Mouse (Mus musculus) CH12.LX (cell line): ENCODE results near the gene Cytip. TPM values are rescaled to one million over a fixed set of nuclear protein-coding genes. Genes with fewer than 3 reads are reported as not detected.

ENCODE experiments used
- DNase-seq: peaks from one replicate; pipeline ENCODE4 v3.0.0-alpha.2; 2013; ENCODE audit errors: extremely low read depth
- H3K27ac ChIP-seq: 2 replicates; pipeline ENCODE4 v1.5.1; 2012; ENCODE audit warnings: low read depth, mild to moderate bottlenecking, control low read depth, moderate library complexity; ENCODE audit not compliant: insufficient read depth
- H3K27me3 ChIP-seq: replicated peaks from 2 replicates; pipeline ENCODE3; 2012; ENCODE audit warnings: inconsistent platforms
- H3K36me3 ChIP-seq, 2 experiments: replicated peaks in 1 of 2; 2 replicates each; pipeline versions ENCODE3 to v1.6.1; 2012; ENCODE audit warnings: inconsistent platforms in 1 of 2, low read length in 1 of 2, mild to moderate bottlenecking in 1 of 2, mixed read lengths in 1 of 2, moderate library complexity in 1 of 2; ENCODE audit not compliant: control insufficient read depth in 1 of 2, insufficient read depth in 1 of 2
- H3K4me1 ChIP-seq, 2 experiments: 2 replicates each; pipeline ENCODE4 v1.6.1; 2012; ENCODE audit warnings: inconsistent platforms in 1 of 2, moderate library complexity in 1 of 2; ENCODE audit not compliant: insufficient read depth in 2 of 2, control insufficient read depth in 1 of 2
- H3K4me2 ChIP-seq: 2 replicates; pipeline ENCODE4 v1.6.1; 2012; ENCODE audit warnings: low read depth, mild to moderate bottlenecking, control low read depth; ENCODE audit not compliant: poor library complexity, insufficient read depth, severe bottlenecking
- H3K4me3 ChIP-seq, 3 experiments: fragments of 150-350 bp in 1 of 3; sonication (generic) in 1 of 3; replicated peaks in 1 of 3; 2 replicates each; pipeline versions ENCODE3 to v1.5.1; 2011 to 2012; ENCODE audit warnings: low read depth in 2 of 3, low read length in 2 of 3, mild to moderate bottlenecking in 2 of 3, moderate library complexity in 2 of 3, control low read depth in 1 of 3, improper control_type of control experiment in 1 of 3, inconsistent platforms in 1 of 3, mixed read lengths in 1 of 3; ENCODE audit not compliant: poor library complexity in 1 of 3
- H3K79me2 ChIP-seq: replicated peaks from 2 replicates; pipeline ENCODE4 v1.6.1; 2012; ENCODE audit warnings: mild to moderate bottlenecking, moderate library complexity; ENCODE audit not compliant: control insufficient read depth, poor library complexity, insufficient read depth, severe bottlenecking; ENCODE audit errors: extremely low read depth
- H3K9ac ChIP-seq: 2 replicates; pipeline ENCODE4 v1.6.1; 2012; ENCODE audit warnings: low read depth, mild to moderate bottlenecking, control low read depth, moderate library complexity; ENCODE audit not compliant: insufficient read depth
- H3K9me3 ChIP-seq: replicated peaks from 2 replicates; pipeline ENCODE3; 2012; ENCODE audit warnings: low read length, inconsistent platforms, mixed read lengths
- BHLHE40 ChIP-seq: IDR thresholded peaks from 2 replicates; pipeline ENCODE4 v1.6.1; 2011; ENCODE audit warnings: mild to moderate bottlenecking, low read depth, low read length, improper control_type of control experiment
- CHD1 ChIP-seq: IDR thresholded peaks from 2 replicates; pipeline ENCODE4 v1.6.1; 2012; ENCODE audit warnings: low read depth, low read length, improper control_type of control experiment, inconsistent platforms
- CTCF ChIP-seq, 2 experiments: IDR thresholded peaks in 1 of 2; conservative IDR thresholded peaks in 1 of 2; 2 replicates each; pipeline ENCODE4 v1.5.1; 2011 to 2012; ENCODE audit warnings: low read depth in 2 of 2, low read length in 2 of 2, improper control_type of control experiment in 1 of 2, inconsistent platforms in 1 of 2, mild to moderate bottlenecking in 1 of 2, moderate library complexity in 1 of 2
- EP300 ChIP-seq: IDR thresholded peaks from 2 replicates; pipeline ENCODE4 v1.6.1; 2011; ENCODE audit warnings: low read length, improper control_type of control experiment
- ETS1 ChIP-seq: conservative IDR thresholded peaks from 2 replicates; pipeline ENCODE4 v1.6.1; 2012; ENCODE audit warnings: low read depth, mild to moderate bottlenecking, inconsistent platforms, low read length, improper control_type of control experiment, moderate library complexity
- GABPA ChIP-seq: IDR thresholded peaks from 2 replicates; pipeline ENCODE4 v1.6.1; 2012; ENCODE audit warnings: low read depth, low read length, improper control_type of control experiment, inconsistent platforms; ENCODE audit not compliant: insufficient replicate concordance
- HCFC1 ChIP-seq: IDR thresholded peaks from 2 replicates; pipeline ENCODE4 v1.6.1; 2012; ENCODE audit warnings: low read depth, mild to moderate bottlenecking, inconsistent platforms, low read length, improper control_type of control experiment
- MAFK ChIP-seq: IDR thresholded peaks from 2 replicates; pipeline ENCODE4 v1.6.1; 2011; ENCODE audit warnings: low read length, improper control_type of control experiment; ENCODE audit not compliant: insufficient replicate concordance
- MAX ChIP-seq: IDR thresholded peaks from 2 replicates; pipeline ENCODE4 v1.6.1; 2011; ENCODE audit warnings: low read length, improper control_type of control experiment
- NELFE ChIP-seq: IDR thresholded peaks from 2 replicates; pipeline ENCODE4 v1.6.1; 2011; ENCODE audit warnings: low read depth, low read length, improper control_type of control experiment
- NRF1 ChIP-seq: IDR thresholded peaks from 2 replicates; pipeline ENCODE4 v1.6.1; 2014; ENCODE audit warnings: low read depth, mild to moderate bottlenecking, inconsistent platforms, low read length, improper control_type of control experiment, moderate library complexity
- PAX5 ChIP-seq: IDR thresholded peaks from 2 replicates; pipeline ENCODE4 v1.6.1; 2012; ENCODE audit warnings: low read length, inconsistent platforms, mixed read lengths
- RCOR1 ChIP-seq: conservative IDR thresholded peaks from 2 replicates; pipeline ENCODE4 v1.6.1; 2012; ENCODE audit warnings: low read depth, mild to moderate bottlenecking, inconsistent platforms, low read length, improper control_type of control experiment
- TBP ChIP-seq: conservative IDR thresholded peaks from 2 replicates; pipeline ENCODE4 v1.6.1; 2011; ENCODE audit warnings: low read depth, low read length, improper control_type of control experiment
- TCF12 ChIP-seq: IDR thresholded peaks from 2 replicates; pipeline ENCODE4 v1.6.1; 2014; ENCODE audit warnings: low read depth, mild to moderate bottlenecking, inconsistent platforms, low read length, improper control_type of control experiment
- USF1 ChIP-seq: IDR thresholded peaks from 2 replicates; pipeline ENCODE4 v1.6.1; 2014; ENCODE audit warnings: low read depth, mild to moderate bottlenecking, inconsistent platforms, low read length, improper control_type of control experiment
- USF2 ChIP-seq: conservative IDR thresholded peaks from 2 replicates; pipeline ENCODE4 v1.6.1; 2011; ENCODE audit warnings: low read depth, low read length, improper control_type of control experiment
- ZMIZ1 ChIP-seq: IDR thresholded peaks from 2 replicates; pipeline ENCODE4 v1.6.1; 2012; ENCODE audit warnings: low read depth, mild to moderate bottlenecking, inconsistent platforms, low read length, improper control_type of control experiment
- ZNF384 ChIP-seq: IDR thresholded peaks from 2 replicates; pipeline ENCODE4 v1.6.1; 2012; ENCODE audit warnings: low read depth, low read length, improper control_type of control experiment, inconsistent platforms
- dilution Hi-C: fragments of 300-500 bp; cut with MboI; formaldehyde crosslinking; loops from 2 replicates; pipeline ENCODE4 v1.14.3; 2020; ENCODE audit warnings: low sequenced_read_pairs; ENCODE audit not compliant: extremely low pct_unique_long_range_greater_than_20kb, extremely low pct_ligation_motif_present
- in situ Hi-C: fragments of 300-500 bp; cut with MboI; formaldehyde crosslinking; loops from 3 replicates; pipeline ENCODE4 v1.14.3; 2019; ENCODE audit warnings: low sequenced_read_pairs, low pct_ligation_motif_present, low pct_unique_long_range_greater_than_20kb, mixed read lengths
- polyA plus RNA-seq: library from polyadenylated mRNA; unstranded; fragments of >175 nt; gene quantifications from 2 replicates; pipeline ENCODE4 v1.2.1, GENCODE M21; 2012; ENCODE audit warnings: low read depth; ENCODE audit not compliant: insufficient read length
- total RNA-seq, 2 experiments: library from RNA; depleted of rRNA; stranded (reverse); fragments of 300-350 nt in 1 of 2; fragments of >200 nt in 1 of 2; gene quantifications; 2 replicates each; pipeline ENCODE4 v1.2.3; 2012 to 2014

The Cytip gene
- total and polyA plus RNA-seq, 3 experiments, result 43.1 to 61.3 (median 55.9) TPM

GRCm38 (mm10) chr2:58138611-58139010 lies 56.7 kb downstream of the Cytip start:
- Histone ChIP-seq H3K79me2 (no peaks in the 10 kb centered on the region), H3K4me2 (no peak overlapping the region), H3K4me1 (peaks cover 10 to 41% of the 10 kb centered on the region in 2 experiments), H3K27ac (no peak overlapping the region), H3K9ac (no peak overlapping the region), H3K27me3 (no peaks in the 10 kb centered on the region), H3K36me3 (peaks cover 21 to 53% of the 10 kb centered on the region in 2 experiments), H3K9me3 (no peaks in the 10 kb centered on the region), H3K4me3 (no peak overlapping the region)
- no peak for DNase-seq
- TF ChIP-seq NRF1, result no peak
- no peak for TF ChIP-seq ZNF384
- TF ChIP-seq ZMIZ1, result no peak
- peak in 1 of 2 experiments; percentile 17; a peak in 1 of 4 replicates for TF ChIP-seq CTCF (conservative IDR thresholded peaks at IDR 0.05 in 1 of 2, IDR thresholded peaks at IDR 0.05 in 1 of 2; ENCODE audit: low read depth in 2 of 2, low read length in 2 of 2)
- no peak for TF ChIP-seq PAX5
- TF ChIP-seq GABPA, result no peak
- TF ChIP-seq HCFC1, result no peak
- in situ Hi-C loops, result no loop called here
- dilution Hi-C loops, result no loop called here

GRCm38 (mm10) chr2:58137676-58138075 lies 57.7 kb downstream of the Cytip start:
- no peak for DNase-seq
- H3K9ac ChIP-seq, result no peak overlapping the region
- in situ Hi-C loops (no loop called here), dilution Hi-C loops (no loop called here)
- no peaks in the 10 kb centered on the region for H3K9me3 ChIP-seq
- peaks cover 21 to 57% of the 10 kb centered on the region in 2 experiments for H3K36me3 ChIP-seq
- no peaks in the 10 kb centered on the region for H3K27me3 ChIP-seq
- H3K27ac ChIP-seq, result no peak overlapping the region
- TF ChIP-seq RCOR1 (no peak), EP300 (no peak), TBP (no peak), NELFE (no peak), MAX (no peak), USF1 (no peak), MAFK (no peak), BHLHE40 (no peak), TCF12 (no peak), ETS1 (no peak), USF2 (no peak), CHD1 (no peak)
- H3K4me3 ChIP-seq, result no peak overlapping the region
- H3K4me2 ChIP-seq, result no peak overlapping the region
- H3K4me1 ChIP-seq, result peaks cover 11 to 48% of the 10 kb centered on the region in 2 experiments
- H3K79me2 ChIP-seq, result no peaks in the 10 kb centered on the region
